Mouse (Mus musculus) neutrophil, adult 5-6 weeks (primary cell): ENCODE measurements around the gene Ankrd11. TPM values are rescaled to one million over a fixed set of nuclear protein-coding genes. Genes with fewer than 3 reads are reported as not detected.
A peak's percentile ranks its signal among the peaks of the same experiment; 100 is the strongest.
"Not testable (repeated sequence)": the region's sequence is repeated elsewhere in the genome, so short reads cannot be mapped to it uniquely, and the experiment has no call there.

Experiments used
- ATAC-seq: fragments of 151-379, 151-347 bp; 2 replicates; pipeline ENCODE4 v1.8.0; 2017; ENCODE audit warnings: mild to moderate bottlenecking, moderate TSS enrichment; ENCODE audit not compliant: insufficient number of reproducible peaks, poor library complexity, low FRiP score, severe bottlenecking; ENCODE audit errors: extremely low read depth
- total RNA-seq: library from RNA; stranded (forward); fragments of 200-1000 nt; gene quantifications from 2 replicates; pipeline ENCODE4 v1.2.3, GENCODE M21; 2017

Gene Ankrd11
- total RNA-seq, 1 experiment from 2014 or later = 304 TPM

DNA sequence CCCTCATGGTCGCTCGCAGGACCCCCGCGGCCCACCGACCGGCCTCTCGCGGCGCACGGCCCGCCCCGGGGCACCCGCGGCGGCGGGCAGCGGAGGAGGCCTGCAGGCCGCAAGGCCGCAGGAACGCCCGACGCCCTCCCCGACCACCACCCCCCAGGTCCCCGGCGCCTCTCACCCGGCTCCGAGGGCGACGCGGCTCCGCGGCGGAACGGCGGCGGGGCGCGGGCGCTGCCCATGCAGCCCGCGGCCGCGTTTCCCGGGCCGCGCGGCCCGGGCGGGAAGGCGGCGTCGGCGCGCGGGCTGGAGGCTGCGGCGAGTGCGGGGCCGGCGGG is 337 bp downstream of the Ankrd11 start:
- ATAC-seq = no peak

DNA sequence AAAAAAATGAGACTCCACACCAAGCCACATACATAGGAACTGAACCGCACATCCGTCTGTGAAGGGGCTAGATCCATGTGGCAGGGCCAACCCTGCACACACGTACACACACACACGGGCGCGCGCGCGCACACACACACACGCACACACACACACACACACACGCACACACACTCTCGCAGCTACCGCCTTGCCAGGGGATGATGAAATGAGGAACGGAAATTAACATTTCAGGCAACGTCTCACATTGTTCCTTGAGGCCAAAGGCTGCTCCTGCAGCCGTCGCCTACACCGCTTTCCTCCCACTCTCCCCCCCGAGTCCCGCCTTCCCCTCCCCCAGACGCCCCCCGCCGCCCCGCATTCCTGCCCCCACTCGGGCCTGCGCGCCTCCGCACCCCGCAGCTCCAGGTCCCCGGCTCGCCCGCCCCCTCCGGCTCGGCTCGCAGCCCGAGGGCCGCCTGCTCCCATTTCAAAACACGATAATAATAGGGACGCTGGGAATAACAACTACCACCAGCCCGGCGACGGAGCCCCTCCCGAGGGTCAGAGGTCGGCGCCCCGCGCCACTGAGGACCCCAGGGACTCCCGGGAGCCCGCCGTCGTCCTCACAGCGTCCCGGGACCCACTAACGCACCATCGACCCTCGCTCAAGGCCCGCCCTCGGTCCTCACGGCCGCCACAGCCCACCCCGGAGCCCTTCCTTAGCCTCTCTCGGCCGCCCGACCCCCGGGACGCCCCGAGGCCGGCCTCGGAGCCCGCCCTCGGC is 886 bp downstream of the Ankrd11 start:
- peak; percentile 39 for ATAC-seq

- ATAC-seq = no peak
Measured at GRCm38 (mm10) chr8:123040110-123040650, 1.9 kb downstream of the Ankrd11 start.

DNA sequence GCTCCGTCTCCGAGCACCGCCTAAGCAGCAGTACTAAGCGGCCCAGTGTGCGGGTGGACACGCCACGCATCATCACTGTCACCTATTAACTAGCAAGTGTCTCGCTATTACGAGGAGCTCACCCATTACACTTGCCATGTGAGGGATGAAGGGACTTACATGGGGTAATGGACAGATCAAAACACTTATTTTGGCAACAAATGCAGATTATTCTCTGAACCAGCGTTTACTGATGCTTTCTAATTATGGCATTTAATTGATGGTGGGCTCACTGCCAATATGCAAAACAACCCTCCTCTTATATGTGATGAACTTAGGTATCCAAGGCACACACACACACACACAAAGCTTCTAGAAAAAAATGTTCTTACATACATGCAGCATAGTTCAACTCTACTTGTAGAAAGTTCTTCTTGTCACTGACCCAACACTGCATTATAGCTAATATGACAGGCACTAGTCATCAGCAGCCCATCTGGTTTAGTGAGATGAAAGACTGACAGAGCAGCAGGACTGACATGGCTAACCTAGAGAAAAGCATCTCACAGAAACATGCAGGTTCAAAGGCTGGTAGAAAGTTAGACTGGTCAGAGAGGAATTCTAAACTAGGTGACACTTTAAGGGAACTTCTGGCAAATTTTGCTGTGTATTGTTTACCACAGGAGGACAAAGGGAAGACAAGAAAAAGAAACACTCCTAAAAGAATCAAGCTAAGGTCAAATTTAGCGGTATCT is 2.5 kb downstream of the Ankrd11 start:
- ATAC-seq = no peak

DNA sequence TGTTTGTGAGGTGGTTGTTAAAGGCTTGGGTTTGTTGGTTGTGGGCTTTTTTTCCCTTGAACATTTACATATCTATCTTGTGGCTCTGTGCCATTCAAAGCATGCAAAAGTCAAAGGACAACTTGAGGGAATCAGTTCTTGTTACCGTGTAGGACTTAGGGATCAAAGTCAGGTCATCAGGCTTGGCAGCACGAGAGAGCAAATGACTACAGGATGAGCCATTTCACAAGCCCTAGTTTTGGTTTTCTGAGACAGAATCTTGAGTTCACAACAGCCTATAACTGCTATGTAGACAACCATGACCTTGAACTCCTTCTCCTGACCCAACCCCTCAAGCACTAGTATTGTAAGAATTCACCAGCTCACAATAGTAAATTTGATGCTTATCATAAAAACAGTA is 3.7 kb downstream of the Ankrd11 start:
- no peak for ATAC-seq

- no peak for ATAC-seq
Measured at GRCm38 (mm10) chr8:123037487-123037886, 4.6 kb downstream of the Ankrd11 start.

DNA sequence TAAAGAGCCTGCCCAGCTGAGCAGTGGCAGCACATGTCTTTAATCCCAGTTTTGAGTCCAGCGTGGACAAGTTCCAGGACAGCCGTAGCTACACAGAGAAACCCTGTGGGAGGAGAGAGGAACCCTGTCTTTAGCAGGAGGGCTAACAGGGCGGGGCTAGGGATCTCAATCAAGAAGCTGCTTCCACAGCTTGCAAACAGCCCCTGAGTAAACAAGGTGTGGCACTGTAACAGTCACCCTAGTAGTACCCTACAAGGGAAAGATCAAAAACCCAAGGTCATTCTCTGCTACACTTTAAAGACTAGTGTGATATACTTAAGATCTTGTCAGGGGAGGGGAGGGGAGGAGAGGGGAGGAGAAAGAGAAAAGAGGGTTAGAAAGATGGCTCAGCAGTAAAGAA is 5.1 kb downstream of the Ankrd11 start:
- no peak for ATAC-seq

DNA sequence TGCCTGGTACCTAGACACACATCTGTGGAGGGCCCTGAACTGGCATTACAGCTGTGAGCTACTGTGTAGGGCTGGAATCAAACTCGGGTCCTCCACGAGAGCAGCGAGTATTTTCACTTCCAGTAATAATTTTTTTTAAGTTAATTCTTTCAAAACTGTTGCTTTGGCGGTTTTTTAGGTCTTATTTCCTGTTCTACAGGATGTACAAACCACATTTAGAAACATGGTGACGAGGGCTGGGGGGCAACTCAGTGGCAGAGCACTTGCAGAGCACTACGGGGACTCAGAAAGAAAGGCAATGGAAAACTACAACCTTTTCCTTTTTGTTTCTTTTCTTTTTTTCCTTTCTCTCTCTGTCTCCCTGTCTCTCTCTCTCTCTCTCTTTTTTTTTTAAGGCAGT is 7.9 kb downstream of the Ankrd11 start:
- ATAC-seq = no peak

GRCm38 (mm10) chr8:123033431-123033830 is 8.6 kb downstream of the Ankrd11 start:
- no peak for ATAC-seq

GRCm38 (mm10) chr8:123032730-123033129 is 9.3 kb downstream of the Ankrd11 start:
- ATAC-seq = peak; percentile 83

DNA sequence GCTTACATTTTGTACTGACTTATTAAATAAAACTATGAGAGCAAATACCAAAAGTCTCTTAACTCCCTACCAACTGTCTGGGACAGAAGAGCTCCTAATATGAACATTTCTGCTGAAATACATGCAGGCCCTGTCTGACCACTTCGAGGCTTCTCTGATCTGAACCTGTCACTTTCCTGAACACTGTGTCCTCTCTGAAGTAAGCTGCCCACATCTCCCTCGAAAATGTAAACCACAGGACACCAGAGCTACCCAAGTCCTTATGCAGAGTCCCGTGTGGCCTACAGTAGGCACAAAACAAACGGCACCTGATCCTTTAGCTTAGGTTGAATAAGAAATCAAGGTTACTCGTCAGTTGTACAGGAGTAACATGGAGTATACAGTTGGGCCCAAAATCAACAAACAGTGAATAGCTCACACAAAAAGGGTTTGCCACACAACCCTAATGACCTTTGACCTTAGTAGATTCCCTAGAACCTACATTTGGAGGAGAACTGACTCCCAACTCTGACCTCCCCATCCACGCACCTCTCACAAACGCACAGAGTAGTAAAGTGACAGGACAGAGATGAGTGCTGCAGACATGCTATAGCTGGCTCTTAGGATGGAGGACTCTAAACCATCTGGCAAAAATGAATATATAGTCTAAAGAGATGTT is 10.6 kb downstream of the Ankrd11 start:
- no peak for ATAC-seq

- not testable (repeated sequence) for ATAC-seq
Measured at GRCm38 (mm10) chr8:123030091-123030490, 12.0 kb downstream of the Ankrd11 start.

- ATAC-seq = no peak
Measured at GRCm38 (mm10) chr8:123027786-123028185, 14.3 kb downstream of the Ankrd11 start.

DNA sequence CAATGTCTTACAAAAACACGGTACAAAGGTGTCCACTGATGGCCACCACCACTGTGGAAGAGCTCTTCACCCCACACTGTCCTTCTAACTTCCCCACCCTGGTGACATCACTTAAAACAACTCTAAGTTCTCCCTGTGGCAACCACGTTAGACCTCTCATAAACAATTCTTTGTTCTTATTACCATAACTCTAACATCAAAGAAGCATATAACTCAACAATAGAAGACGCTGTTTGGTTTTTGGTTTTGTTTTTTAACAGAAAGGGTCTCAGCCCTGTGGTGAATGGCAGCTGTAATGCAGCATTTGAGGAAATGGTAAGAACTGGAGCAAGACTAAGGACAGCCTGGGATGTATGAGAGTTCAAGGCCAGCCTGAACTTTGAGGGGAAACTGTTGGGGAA is 16.1 kb downstream of the Ankrd11 start:
- ATAC-seq = peak; percentile 35

DNA sequence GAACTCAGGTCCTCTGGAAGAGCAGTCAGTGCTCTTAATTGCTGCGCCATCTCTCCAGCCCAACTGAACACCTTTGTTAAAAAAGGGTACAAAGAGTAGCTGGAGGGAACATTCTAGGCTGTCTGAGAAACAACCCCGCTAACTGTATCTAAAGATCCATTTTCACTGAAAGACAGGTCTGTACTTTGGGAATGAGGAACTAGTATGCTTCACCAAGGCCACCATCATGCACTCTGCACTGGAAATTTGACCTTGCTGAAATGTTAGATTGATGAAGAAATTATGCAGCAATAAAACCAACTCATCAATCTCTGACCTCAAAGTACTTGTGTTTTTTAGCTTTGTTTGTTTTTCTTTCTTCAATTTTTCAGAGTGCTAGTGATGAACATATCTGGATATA is 17.9 kb downstream of the Ankrd11 start:
- ATAC-seq = no peak

GRCm38 (mm10) chr8:123022727-123023126 is 19.4 kb downstream of the Ankrd11 start:
- no peak for ATAC-seq

DNA sequence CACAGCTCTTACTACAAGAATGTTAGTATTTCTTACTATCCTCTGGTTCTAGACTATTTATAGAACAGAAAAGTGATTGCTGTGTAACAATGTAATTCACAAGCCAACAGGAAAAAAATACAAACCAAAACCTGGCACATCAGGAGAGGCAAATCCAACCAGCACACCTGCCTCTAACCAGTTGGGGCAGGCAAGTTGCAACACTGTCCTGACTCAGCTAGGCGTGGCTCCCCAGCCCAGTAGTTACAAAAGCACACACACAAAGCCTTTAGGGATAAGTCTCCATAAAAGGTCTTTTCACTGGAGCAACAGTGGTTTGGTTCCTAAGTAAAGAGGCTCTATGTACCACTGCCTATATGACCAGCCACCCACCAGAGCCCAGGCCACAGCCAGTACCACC is 20.8 kb downstream of the Ankrd11 start:
- ATAC-seq = peak; percentile 49; the same call in 1 of the 2 replicates

DNA sequence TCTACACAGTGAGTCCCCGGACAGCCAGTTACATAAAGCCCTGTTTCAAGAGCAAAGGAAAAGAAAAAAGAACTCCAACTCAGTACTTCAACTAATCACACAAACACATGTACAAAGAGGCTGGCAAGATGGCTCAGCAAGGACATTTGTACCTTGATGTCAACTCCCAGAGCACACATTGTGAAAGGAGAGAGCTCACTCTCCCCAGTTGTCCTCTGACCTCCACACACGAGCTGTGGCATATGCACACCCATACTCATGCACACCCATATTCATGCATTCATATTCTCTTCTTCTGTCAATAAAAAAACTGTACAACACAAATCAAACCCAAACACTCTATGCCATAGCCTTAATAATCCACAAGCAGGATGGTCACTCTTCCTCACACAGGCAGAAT is 21.2 kb downstream of the Ankrd11 start:
- ATAC-seq = no peak

DNA sequence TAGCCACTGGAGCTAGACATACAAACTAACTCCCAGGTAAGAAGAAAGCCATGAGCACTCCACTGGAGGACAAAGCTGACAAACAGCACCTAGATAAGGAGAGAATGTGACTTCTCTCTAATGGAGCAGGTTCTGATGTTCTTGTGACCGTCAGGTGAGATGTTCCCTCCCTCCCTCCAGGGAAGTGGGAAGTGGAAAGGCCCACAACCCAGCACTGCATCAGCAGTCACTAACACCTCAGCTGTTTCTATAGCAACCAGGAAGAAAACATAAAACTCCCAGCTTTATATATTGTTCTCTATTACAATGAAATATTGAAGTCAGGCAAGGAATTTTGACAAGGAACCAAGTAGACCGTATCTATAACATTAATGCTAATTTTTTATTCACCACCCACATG is 22.0 kb downstream of the Ankrd11 start:
- ATAC-seq = no peak
